Mouse (Mus musculus): ENCODE results near the gene Txlng.
"Not testable (repeated sequence)": the region's sequence is repeated elsewhere in the genome, so short reads cannot be mapped to it uniquely, and the experiment has no call there.

GRCm38 (mm10) chrX:162791392-162791791 is 37.9 kb downstream of the Txlng start:
- TF ChIP-seq CTCF (conservative IDR thresholded peaks at IDR 0.05; ENCODE audit: insufficient read depth, insufficient read length, low read depth, low read length); POLR2A (IDR thresholded peaks at IDR 0.05; ENCODE audit: low read depth, low read length): not testable (repeated sequence)
